24 mouse cellular contexts compared by ENCODE assay signal in genomic region chr9:11378046-11378445, GRCm38 (mm10).
A peak's percentile ranks its signal among the peaks of the same experiment; 100 is the strongest.
DNase-seq lines count a peak whose midpoint lies in the region; ATAC-seq lines count a peak whose summit lies in the region.
"Had no signal": no experiment of that assay in that cellular context is flagged by ENCODE, and none has a peak within 500 bp of the region (broad histone marks: within the 10 kb centered on the region; RNA-seq: fewer than 3 reads in every experiment).

No protein-coding gene starts in this region.

- H3K9me3 ChIP-seq in intestine, embryonic 15.5 days: no peaks in the 10 kb centered on the region
- H3K9me3 ChIP-seq: G1E had no signal

- no peaks in the 10 kb centered on the region for H3K36me3 ChIP-seq in intestine, embryonic 15.5 days
- H3K36me3 ChIP-seq: G1E had no signal

- no peak overlapping the region for H3K4me3 ChIP-seq in intestine, embryonic 15.5 days (replicated peaks)

- no peak overlapping the region for H3K4me2 ChIP-seq in intestine, embryonic 15.5 days (replicated peaks)

- H3K9ac ChIP-seq in intestine, embryonic 15.5 days: no peak overlapping the region

- H3K27me3 ChIP-seq in intestine, embryonic 15.5 days (replicated peaks): no peaks in the 10 kb centered on the region
- H3K27me3 ChIP-seq: CH12.LX, Patski had no signal

- no peak overlapping the region for H3K27ac ChIP-seq in intestine, embryonic 15.5 days

- ATAC-seq in intestine, embryonic 15.5 days: no peak
- ATAC-seq: activated CD4-positive, CD25-positive, alpha-beta regulatory T cell, adult 4 months; CD4-positive, CD25-positive, alpha-beta regulatory T cell, adult 4 months; Patski had no signal

- WGBS in intestine, embryonic 15.5 days: 82% methylated on average over 4 of the region's 4 CpGs

- H3K4me1 ChIP-seq in intestine, embryonic 15.5 days (replicated peaks): no peaks in the 10 kb centered on the region

- DNase-seq in ES-CJ7 (ENCODE audit: low read depth, low spot score): peak; percentile 41
- DNase-seq in R1 (ENCODE audit: low read depth, low spot score): peak; percentile 74
- DNase-seq in ZHBTc4 (ENCODE audit: low read depth, low spot score): peak; percentile 51
- no peak for DNase-seq in thymus, postnatal 4 days
- no peak for DNase-seq in kidney, adult 11 months
- DNase-seq: adrenal gland, adult 2 months; adrenal gland, adult 8-10 months; adrenal gland, postnatal 10 days; adrenal gland, postnatal 14 days; adrenal gland, postnatal 25 days; adrenal gland, postnatal 36 days; B cell, adult 2 months; cerebellum, adult 11 months; cerebellum, adult 11-12 months; cerebellum, adult 18-20 months; cerebellum, adult 2 months; cerebellum, adult 8-10 months; cerebellum, adult 9-10 months had no signal

Comparison
In these comparisons a context has a peak if more than half of its experiments do, and no peak if none do; other contexts are left out.
1. DNase-seq: peak in ES-CJ7 (single experiment), R1 (single experiment) and ZHBTc4 (single experiment); none in thymus, postnatal 4 days (single experiment) and kidney, adult 11 months (single experiment).